Mouse (Mus musculus) kidney, adult 9 months (tissue): ENCODE data around the gene 3100002H09Rik.

Experiments used
- DNase-seq: peaks from one replicate; pipeline ENCODE4 v3.0.0; 2022

3100002H09Rik gene

DNA sequence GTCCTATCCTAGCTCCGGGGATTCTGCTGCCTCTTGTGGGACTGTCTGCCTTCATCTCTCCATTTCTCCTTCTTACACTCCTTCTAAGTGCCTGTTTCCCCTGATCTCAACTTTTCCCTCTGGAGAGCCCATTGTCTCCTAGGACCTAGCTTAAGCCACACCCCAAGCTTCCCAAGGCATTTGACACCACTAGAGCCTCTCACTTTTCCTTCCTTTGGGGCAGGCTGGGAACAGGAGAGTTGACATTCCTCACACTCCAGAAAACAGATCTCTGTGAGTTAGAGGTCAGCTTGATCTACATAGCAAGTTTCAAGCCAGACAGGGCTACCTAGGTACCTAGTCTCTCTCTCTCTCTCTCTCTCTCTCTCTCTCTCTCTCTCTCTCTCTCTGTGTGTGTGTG, 3.6 kb upstream of the 3100002H09Rik start:
- DNase-seq = no peak

DNA sequence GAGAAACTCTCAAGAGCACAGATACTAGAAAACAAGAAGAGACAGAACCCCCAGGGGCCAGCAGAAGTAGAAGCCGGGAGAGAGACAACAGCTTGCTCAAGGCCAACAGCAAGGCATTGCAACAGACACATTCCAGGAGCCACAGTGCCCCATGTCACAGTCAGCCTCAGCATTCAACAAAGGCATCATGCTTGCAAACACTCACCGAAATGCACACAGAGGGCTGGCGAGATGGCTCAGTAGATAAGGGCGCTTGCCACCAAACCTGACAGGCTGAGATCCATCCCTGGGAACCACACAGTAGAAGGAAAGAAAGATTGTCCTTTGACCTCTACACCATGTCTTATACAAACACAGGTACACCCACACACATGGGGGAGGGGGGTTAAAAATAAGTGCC, 1.2 kb upstream of the 3100002H09Rik start:
- DNase-seq = no peak

- no peak for DNase-seq
These were observed 537 bp downstream of the 3100002H09Rik start for GRCm38 (mm10) chr4:124610066-124610465.

DNA sequence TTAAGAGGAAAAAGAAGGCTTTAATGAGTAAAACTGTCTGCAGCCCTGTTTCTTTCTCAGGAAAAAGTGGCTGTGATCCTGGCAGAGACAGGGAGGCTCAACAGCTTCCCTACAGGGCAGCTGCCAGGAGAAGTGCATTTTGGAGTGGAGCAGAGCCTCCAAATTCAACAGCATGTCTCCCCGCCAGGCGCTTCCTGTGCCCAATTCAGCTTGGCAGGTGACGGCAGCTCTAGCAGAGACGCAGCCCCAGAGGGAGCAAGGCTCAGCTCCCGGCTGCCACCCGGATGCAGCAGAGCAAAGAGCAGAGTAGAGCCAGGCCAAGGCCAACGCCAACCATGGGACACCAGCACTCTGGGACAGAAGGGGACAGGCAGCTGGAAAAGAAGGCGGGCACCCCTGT, 3.4 kb downstream of the 3100002H09Rik start:
- DNase-seq = no peak

- DNase-seq = no peak
These were observed 4.4 kb downstream of the 3100002H09Rik start for GRCm38 (mm10) chr4:124606180-124606579.

DNA sequence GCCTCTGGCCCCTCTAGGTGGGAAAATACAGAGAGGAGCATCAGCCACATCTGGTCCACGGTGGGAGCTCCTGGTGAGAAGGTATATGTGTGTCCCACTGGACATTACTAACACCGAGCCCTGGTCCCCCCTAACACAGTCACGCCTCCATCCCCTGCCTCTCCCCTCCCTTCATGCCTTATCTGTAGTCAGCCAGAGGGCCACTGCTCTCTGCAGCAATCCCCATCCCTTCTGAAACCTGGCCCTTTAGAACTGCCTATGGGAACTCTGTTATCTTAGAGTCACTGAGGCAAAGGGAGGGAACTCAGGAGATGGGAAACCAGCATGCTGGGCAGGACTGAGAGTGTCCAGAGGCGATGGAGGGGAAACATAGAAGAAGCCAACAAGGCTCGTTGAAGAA, 5.3 kb downstream of the 3100002H09Rik start:
- DNase-seq = no peak

- no peak for DNase-seq
These were observed 6.9 kb downstream of the 3100002H09Rik start for GRCm38 (mm10) chr4:124603712-124604111.

GRCm38 (mm10) chr4:124595929-124596328, 14.7 kb downstream of the 3100002H09Rik start:
- DNase-seq = no peak

DNA sequence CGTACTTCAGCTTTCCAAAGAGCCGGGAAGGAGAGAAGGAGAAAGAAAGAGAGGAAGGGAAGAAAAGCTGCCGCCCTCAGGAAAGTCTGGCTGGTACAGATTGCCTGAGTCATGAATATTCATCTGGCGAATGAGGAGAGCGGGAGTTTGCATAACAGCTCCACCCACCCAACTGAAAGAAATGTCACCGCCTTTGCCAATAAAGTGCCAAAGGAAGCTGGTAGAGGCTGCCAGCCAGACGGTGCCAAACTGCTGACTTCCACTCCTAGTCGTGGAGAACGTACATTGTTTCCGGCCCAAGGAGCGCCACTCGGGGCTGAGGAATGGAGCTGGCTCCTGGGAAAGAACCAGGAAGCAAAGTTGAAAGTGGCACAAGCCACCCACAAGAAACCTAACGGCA, 15.7 kb downstream of the 3100002H09Rik start:
- peak; percentile 31 for DNase-seq

GRCm38 (mm10) chr4:124593691-124594090, 16.9 kb downstream of the 3100002H09Rik start:
- DNase-seq = no peak

- no peak for DNase-seq
These were observed 17.4 kb downstream of the 3100002H09Rik start for GRCm38 (mm10) chr4:124593210-124593609.

DNA sequence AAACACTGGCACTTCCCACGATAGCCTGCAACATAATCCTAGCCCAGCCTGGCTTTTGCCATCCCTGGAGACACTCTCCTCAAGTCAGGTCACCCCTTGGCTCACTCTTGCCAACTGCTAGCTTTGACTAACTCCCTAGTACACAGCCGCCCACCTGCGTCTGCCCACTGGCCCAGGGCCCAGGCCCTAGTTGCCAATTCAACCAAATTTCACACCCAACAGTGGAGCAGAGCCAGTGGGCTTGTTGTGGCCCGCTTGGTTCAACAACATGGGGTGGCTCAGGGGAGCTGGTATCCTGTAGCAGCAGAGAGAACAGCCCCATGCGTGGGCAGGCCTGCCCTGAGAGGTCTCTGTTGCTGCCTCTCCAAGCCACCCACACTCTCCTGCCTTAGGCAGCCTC, 18.4 kb downstream of the 3100002H09Rik start:
- DNase-seq = no peak

- no peak for DNase-seq
These were observed 29.9 kb downstream of the 3100002H09Rik start for GRCm38 (mm10) chr4:124580695-124581094.

GRCm38 (mm10) chr4:124575955-124576445, 34.6 kb downstream of the 3100002H09Rik start:
- DNase-seq = no peak

- no peak for DNase-seq
These were observed 35.2 kb downstream of the 3100002H09Rik start for GRCm38 (mm10) chr4:124575269-124575954.

DNA sequence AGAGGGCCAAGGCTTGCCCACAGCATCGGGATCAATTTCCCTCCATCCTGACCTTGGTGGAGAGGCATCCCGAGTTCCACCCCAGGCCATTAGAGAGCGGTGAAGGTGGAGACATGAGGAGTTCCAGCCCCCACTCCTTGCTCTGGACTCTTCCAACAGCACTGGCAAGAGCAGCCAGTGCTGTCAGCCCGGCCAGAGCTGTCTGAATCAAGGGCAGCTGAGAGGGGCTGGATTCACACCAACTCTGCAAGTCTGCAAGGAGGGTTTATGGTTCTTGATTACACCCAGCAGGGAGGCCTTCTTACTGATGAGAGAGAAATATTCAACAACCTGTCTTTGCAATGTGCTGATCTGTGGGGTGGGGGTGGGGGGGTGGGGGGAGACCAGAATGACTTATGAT, 37.0 kb downstream of the 3100002H09Rik start:
- no peak for DNase-seq

- peak; percentile 12 for DNase-seq
These were observed 39.6 kb downstream of the 3100002H09Rik start for GRCm38 (mm10) chr4:124570977-124571376.

GRCm38 (mm10) chr4:124569661-124570060, 40.9 kb downstream of the 3100002H09Rik start:
- no peak for DNase-seq

DNA sequence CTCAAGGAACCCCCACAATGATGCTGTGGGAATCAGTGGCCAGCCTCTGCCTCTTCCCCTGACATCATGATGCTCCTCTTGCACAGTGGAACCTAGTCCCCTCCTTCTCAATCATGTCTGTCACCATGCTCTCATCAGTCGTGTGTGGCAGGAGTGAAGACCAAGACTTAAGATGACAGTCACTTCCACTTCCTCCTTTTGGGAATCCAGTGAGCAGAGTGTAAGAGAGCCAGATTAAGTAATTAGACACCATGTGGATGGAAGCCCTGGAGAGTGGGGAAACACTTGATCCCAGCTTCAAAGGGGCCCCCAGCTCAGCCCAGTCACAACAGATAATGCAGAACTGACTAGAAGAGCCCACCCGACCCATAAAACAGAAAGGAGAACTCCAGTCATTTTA, 47.2 kb downstream of the 3100002H09Rik start:
- no peak for DNase-seq

- no peak for DNase-seq
These were observed 47.9 kb downstream of the 3100002H09Rik start for GRCm38 (mm10) chr4:124562721-124563120.
